Mouse (Mus musculus) liver, embryonic 12.5 days (tissue): ENCODE data around the gene Zfp628. TPM values are rescaled to one million over a fixed set of nuclear protein-coding genes. Genes with fewer than 3 reads are reported as not detected.

Experiments used
- ATAC-seq: fragments of 200-750 bp; cut with Nextera tagmentation; 2 replicates; pipeline ENCODE4 v1.8.0; 2017; ENCODE audit warnings: moderate number of reproducible peaks, mild to moderate bottlenecking, moderate library complexity
- H3K27ac ChIP-seq: fragments of 300-500 bp; sonication (generic); 2 replicates; pipeline ENCODE4 v1.5.1; 2016; ENCODE audit warnings: mild to moderate bottlenecking
- H3K27me3 ChIP-seq: fragments of 300-500 bp; sonication (generic); replicated peaks from 2 replicates; pipeline ENCODE4 v1.6.1; 2016; ENCODE audit warnings: mild to moderate bottlenecking, moderate library complexity
- H3K36me3 ChIP-seq: fragments of 300-500 bp; sonication (generic); 2 replicates; pipeline ENCODE4 v1.6.1; 2016; ENCODE audit warnings: mild to moderate bottlenecking, moderate library complexity
- H3K4me1 ChIP-seq: fragments of 300-500 bp; sonication (generic); 2 replicates; pipeline ENCODE4 v1.6.1; 2016
- H3K4me2 ChIP-seq: fragments of 300-500 bp; sonication (generic); 2 replicates; pipeline ENCODE4 v1.6.1; 2016; ENCODE audit warnings: mild to moderate bottlenecking, moderate library complexity
- H3K4me3 ChIP-seq: fragments of 300-500 bp; sonication (generic); 2 replicates; pipeline ENCODE4 v1.5.1; 2016; ENCODE audit warnings: mild to moderate bottlenecking, moderate library complexity
- H3K9ac ChIP-seq: fragments of 300-500 bp; sonication (generic); 2 replicates; pipeline ENCODE4 v1.6.1; 2016; ENCODE audit warnings: mild to moderate bottlenecking, moderate library complexity
- H3K9me3 ChIP-seq: fragments of 300-500 bp; sonication (generic); replicated peaks from 2 replicates; pipeline ENCODE4 v1.6.1; 2016; ENCODE audit warnings: mild to moderate bottlenecking, moderate library complexity
- WGBS: fragments of 180-500 bp; shearing (Covaris S2); methylation state at CpG from one replicate; pipeline ENCODE4 v1.1.7; 2016; ENCODE audit not compliant: insufficient replicate concordance; 5-methylcytosine and 5-hydroxymethylcytosine counted together
- polyA plus RNA-seq: library from polyadenylated mRNA; unstranded; fragments of >200 nt; fragmentation: Nextera tagmentation; extraction: Ambion mirVana; gene quantifications from 2 replicates; pipeline ENCODE4 v1.2.1, GENCODE M21; 2016

The Zfp628 gene
- polyA plus RNA-seq, 1 experiment from 2014 or later: 2.4 TPM

DNA sequence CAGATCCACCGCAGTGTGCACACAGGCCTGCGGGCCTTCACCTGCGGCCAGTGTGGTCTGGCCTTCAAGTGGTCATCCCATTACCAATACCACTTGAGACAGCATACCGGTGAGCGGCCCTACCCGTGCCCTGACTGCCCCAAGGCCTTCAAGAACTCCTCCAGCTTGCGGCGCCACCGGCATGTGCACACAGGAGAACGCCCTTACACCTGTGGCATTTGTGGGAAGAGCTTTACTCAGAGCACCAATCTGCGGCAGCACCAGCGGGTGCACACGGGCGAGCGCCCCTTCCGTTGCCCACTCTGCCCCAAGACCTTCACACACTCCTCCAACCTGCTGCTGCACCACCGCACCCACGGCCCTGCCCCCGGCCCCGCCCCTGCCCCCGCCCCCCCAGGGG is 4.1 kb downstream of the Zfp628 start:
- no peak for ATAC-seq
- H3K27me3 ChIP-seq: peaks cover 28% of the 10 kb centered on the region
- no peak overlapping the region for H3K4me3 ChIP-seq
- no peak overlapping the region for H3K4me2 ChIP-seq
- WGBS: 85% methylated on average over 21 of the region's 21 CpGs
- peaks cover 39% of the 10 kb centered on the region for H3K36me3 ChIP-seq
- peaks cover 57% of the 10 kb centered on the region for H3K4me1 ChIP-seq
- no peak overlapping the region for H3K27ac ChIP-seq
- H3K9ac ChIP-seq: no peak overlapping the region
- no peaks in the 10 kb centered on the region for H3K9me3 ChIP-seq

DNA sequence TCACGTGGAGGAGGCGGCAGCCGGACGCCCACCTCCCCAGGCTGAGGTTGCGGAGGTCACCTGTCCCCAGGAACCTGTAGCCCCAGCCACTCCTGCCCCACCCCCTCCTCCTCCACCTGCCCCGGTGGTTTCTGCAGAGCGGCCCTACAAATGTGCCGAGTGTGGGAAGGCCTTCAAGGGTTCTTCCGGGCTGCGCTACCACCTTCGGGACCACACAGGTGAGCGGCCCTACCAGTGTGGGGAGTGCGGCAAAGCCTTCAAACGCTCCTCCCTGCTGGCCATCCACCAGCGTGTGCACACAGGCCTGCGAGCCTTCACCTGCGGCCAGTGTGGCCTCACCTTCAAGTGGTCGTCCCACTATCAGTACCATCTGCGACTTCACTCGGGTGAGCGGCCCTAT is 5.0 kb downstream of the Zfp628 start:
- H3K4me1 ChIP-seq: peaks cover 54% of the 10 kb centered on the region

DNA sequence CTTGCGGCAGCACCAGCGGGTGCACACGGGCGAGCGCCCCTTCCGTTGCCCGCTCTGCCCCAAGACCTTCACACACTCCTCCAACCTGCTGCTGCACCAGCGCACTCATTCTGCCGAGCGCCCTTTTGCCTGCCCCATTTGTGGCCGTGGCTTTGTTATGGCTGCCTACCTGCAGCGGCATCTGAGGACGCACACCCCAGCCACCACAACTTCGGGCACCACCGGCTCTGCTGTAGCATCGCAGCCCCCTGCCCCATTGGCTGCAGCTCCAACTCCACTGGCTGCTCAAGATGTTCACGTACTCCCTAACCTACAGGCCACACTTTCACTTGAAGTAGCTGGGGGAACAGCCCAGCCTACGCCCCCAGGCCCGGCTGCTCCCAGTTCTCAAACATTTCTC is 5.5 kb downstream of the Zfp628 start:
- Histone ChIP-seq H3K4me1 (peaks cover 59% of the 10 kb centered on the region), H3K36me3 (peaks cover 39% of the 10 kb centered on the region), H3K4me2 (no peak overlapping the region; the same call in 1 of the 2 replicates), H3K9ac (no peak overlapping the region), H3K9me3 (no peaks in the 10 kb centered on the region), H3K27me3 (peaks cover 42% of the 10 kb centered on the region), H3K4me3 (no peak overlapping the region), H3K27ac (no peak overlapping the region)
- 88% methylated on average over 19 of the region's 19 CpGs for WGBS
- ATAC-seq: no peak

More for the DNA sequence above, 5.0 kb downstream of the Zfp628 start:
- 87% methylated on average over 21 of the region's 21 CpGs for WGBS
- H3K4me3 ChIP-seq: no peak overlapping the region
- no peak for ATAC-seq
- no peak overlapping the region for H3K27ac ChIP-seq
- H3K9me3 ChIP-seq: no peaks in the 10 kb centered on the region
- H3K36me3 ChIP-seq: peaks cover 39% of the 10 kb centered on the region
- no peak overlapping the region for H3K9ac ChIP-seq
- H3K27me3 ChIP-seq: peaks cover 37% of the 10 kb centered on the region
- no peak overlapping the region for H3K4me2 ChIP-seq

- H3K4me3 ChIP-seq: no peak overlapping the region
- peak overlapping the region; percentile 11 for H3K27ac ChIP-seq
- H3K9me3 ChIP-seq: no peaks in the 10 kb centered on the region
- peaks cover 39% of the 10 kb centered on the region for H3K36me3 ChIP-seq
- whole genome bisulfite sequencing: 24% methylated on average over 23 of the region's 23 CpGs
- H3K9ac ChIP-seq: no peak overlapping the region
- H3K27me3 ChIP-seq: peaks cover 49% of the 10 kb centered on the region
- 0 out of 2 replicates have a peak, but pooled peaks have one; percentile 17 for ATAC-seq
- H3K4me1 ChIP-seq: peaks cover 59% of the 10 kb centered on the region
- H3K4me2 ChIP-seq: peak overlapping the region; percentile 15
These were observed 6.2 kb downstream of the Zfp628 start for GRCm38 (mm10) chr7:4920976-4921823.

DNA sequence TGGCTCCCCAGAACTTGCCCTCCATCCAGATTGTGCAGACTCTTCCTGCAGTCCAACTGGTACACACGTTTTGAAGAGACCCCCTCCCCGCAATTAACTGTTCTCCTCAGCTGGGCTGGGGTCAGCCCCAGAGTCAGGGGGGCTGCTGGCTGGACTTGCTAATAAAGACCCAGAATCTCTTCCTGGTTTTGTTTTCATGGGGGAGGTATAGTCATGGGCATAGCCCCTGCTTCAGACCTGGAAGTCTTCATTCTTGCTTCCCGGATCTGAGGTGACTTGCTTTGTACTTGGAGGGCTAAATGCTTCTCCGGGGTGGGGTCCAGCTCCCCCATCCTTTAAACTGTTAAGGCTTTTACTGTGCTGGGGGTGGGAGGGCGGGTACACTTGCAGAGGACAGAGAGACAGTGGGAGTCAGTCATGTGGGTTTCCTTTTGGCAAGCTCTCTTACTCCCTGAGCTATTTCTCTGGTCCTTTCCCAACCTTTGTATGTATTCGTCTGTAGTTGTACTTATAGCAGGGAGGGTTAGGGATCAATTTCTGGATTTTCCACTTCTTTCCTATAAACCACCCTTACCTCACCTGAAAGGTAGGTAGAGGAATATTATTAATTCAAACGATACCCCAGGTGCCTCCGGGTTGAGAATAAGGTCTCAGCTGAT is 6.9 kb downstream of the Zfp628 start, which contains the start of gene Nat14:
TSS of gene Nat14 (plus strand) at position 205 of the 659 bp plus-strand sequence.
- peak within 1 kb of the TSS; percentile 56 for H3K4me2 ChIP-seq
- no peak for ATAC-seq
- peaks cover 56% of the 10 kb centered on the region for H3K27me3 ChIP-seq
- WGBS: 29% methylated on average over 8 of the region's 8 CpGs
- peaks cover 52% of the 10 kb centered on the region for H3K4me1 ChIP-seq
- H3K36me3 ChIP-seq: peaks cover 39% of the 10 kb centered on the region
- H3K9ac ChIP-seq: no peak within 1 kb of the TSS
- no peaks in the 10 kb centered on the region for H3K9me3 ChIP-seq
- H3K27ac ChIP-seq: peak within 1 kb of the TSS; percentile 11
- H3K4me3 ChIP-seq: peak within 1 kb of the TSS; percentile 3; the same call in 1 of the 2 replicates

GRCm38 (mm10) chr7:4922508-4922907 is 7.5 kb downstream of the Zfp628 start:
- H3K4me3 ChIP-seq: peak overlapping the region; percentile 3; the same call in 1 of the 2 replicates
- no peaks in the 10 kb centered on the region for H3K9me3 ChIP-seq
- H3K4me1 ChIP-seq: peaks cover 47% of the 10 kb centered on the region
- WGBS: 3% methylated on average over 14 of the region's 14 CpGs
- H3K27me3 ChIP-seq: peaks cover 62% of the 10 kb centered on the region
- no peak for ATAC-seq
- H3K27ac ChIP-seq: no peak overlapping the region
- H3K9ac ChIP-seq: no peak overlapping the region
- H3K4me2 ChIP-seq: peak overlapping the region; percentile 56
- H3K36me3 ChIP-seq: peaks cover 35% of the 10 kb centered on the region

- H3K27me3 ChIP-seq: peaks cover 66% of the 10 kb centered on the region
- H3K4me3 ChIP-seq: peak overlapping the region; percentile 3; the same call in 1 of the 2 replicates
- H3K4me2 ChIP-seq: peak overlapping the region; percentile 56
- ATAC-seq: no peak
- no peak overlapping the region for H3K9ac ChIP-seq
- H3K4me1 ChIP-seq: peaks cover 47% of the 10 kb centered on the region
- 4% methylated on average over 14 of the region's 14 CpGs for WGBS
- H3K36me3 ChIP-seq: peaks cover 30% of the 10 kb centered on the region
- H3K9me3 ChIP-seq: no peaks in the 10 kb centered on the region
- no peak overlapping the region for H3K27ac ChIP-seq
These were observed 8.0 kb downstream of the Zfp628 start for GRCm38 (mm10) chr7:4922931-4923565.

DNA sequence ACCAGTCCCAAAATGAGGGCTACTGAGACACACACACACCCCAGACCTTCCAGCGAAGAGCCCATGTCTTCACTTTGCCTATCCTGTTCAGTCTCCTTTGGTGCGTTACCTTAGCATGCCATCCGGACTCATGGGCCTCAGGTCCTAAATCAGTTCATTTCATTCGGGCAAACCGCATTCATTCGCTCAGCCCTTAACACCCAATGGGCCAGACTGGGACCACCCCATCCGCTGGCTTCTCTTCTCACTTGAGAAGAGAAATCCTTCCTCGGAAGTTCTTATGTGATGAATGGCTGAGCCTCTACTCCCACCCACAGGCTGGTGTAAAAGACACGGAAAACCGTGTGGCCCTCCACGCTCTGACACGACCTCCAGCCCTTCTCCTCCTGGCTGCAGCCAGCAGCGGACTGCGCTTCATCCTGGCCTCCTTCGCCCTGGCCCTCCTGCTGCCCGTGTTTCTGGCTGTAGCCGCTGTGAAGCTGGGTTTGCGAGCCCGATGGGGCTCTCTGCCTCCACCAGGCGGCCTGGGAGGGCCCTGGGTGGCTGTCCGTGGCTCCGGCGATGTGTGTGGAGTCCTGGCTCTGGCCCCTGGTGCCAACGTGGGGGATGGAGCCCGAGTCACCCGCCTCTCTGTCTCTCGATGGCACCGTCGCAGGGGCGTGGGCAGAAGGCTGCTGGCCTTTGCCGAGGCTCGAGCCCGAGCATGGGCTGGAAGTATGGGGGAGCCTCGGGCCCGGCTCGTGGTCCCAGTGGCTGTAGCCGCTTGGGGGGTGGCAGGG is 8.8 kb downstream of the Zfp628 start:
- H3K4me2 ChIP-seq: peak overlapping the region; percentile 56
- WGBS: 7% methylated on average over 37 of the region's 37 CpGs
- H3K4me3 ChIP-seq: peak overlapping the region; percentile 10; the same call in 1 of the 2 replicates
- peaks cover 23% of the 10 kb centered on the region for H3K36me3 ChIP-seq
- H3K27me3 ChIP-seq: peaks cover 70% of the 10 kb centered on the region
- H3K4me1 ChIP-seq: peaks cover 47% of the 10 kb centered on the region
- H3K9me3 ChIP-seq: no peaks in the 10 kb centered on the region
- ATAC-seq: no peak
- H3K27ac ChIP-seq: peak overlapping the region; percentile 12; the same call in 1 of the 2 replicates
- peak overlapping the region; percentile 12; the same call in 1 of the 2 replicates for H3K9ac ChIP-seq

DNA sequence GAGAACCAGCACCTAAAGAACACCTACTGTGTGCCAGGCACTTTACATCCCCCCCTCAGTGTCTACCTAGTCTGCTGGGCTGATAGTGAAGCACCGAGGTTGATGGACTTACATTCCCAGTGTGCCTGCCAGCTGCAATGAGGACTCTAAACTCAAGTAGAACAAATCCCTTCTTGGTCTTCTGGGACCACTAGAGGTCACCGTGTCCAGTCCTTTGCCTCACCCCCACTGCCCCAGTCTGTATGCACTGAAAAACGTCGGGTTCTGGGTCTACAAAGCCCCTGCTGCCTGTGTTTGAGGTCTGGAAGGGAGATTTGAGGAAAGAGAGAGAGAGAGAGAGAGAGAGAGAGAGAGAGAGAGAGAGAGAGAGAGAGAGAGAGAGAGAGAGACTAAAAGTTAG is 9.5 kb downstream of the Zfp628 start:
- H3K4me3 ChIP-seq: no peak overlapping the region
- peaks cover 47% of the 10 kb centered on the region for H3K4me1 ChIP-seq
- H3K9ac ChIP-seq: peak overlapping the region; percentile 12; the same call in 1 of the 2 replicates
- WGBS: 5% methylated on average over 4 of the region's 4 CpGs
- peaks cover 73% of the 10 kb centered on the region for H3K27me3 ChIP-seq
- H3K27ac ChIP-seq: no peak overlapping the region
- ATAC-seq: no peak
- H3K36me3 ChIP-seq: peaks cover 16% of the 10 kb centered on the region
- H3K9me3 ChIP-seq: no peaks in the 10 kb centered on the region
- H3K4me2 ChIP-seq: peak overlapping the region; percentile 56; the same call in 1 of the 2 replicates

DNA sequence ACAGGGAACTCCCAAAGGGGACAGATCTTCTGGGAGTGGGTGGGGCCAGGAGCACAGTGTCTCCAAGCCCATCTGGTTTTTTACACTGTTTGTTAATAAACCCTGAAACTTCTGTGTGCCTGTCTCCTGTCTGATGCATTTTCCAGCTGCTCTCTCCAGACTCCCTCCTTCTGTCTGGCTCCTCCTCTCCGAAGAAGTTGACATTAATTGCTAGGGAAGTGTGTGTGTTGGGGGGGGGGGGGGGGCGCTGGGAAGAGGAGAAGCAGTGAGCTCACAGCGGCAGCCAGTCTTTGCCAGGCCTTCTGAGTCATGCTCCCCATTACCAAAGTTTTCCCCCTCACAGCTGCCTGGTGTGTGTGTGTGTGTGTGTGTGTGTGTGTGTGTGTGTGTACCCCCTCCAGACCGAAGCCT is 9.9 kb downstream of the Zfp628 start:
- ATAC-seq: no peak
- 14% methylated on average over 3 of the region's 4 CpGs for WGBS
- Histone ChIP-seq H3K36me3 (peaks cover 11% of the 10 kb centered on the region), H3K27me3 (peaks cover 73% of the 10 kb centered on the region), H3K4me1 (peaks cover 47% of the 10 kb centered on the region), H3K9me3 (no peaks in the 10 kb centered on the region), H3K27ac (no peak overlapping the region), H3K4me3 (no peak overlapping the region), H3K4me2 (no peak overlapping the region), H3K9ac (no peak overlapping the region)
